Mouse (Mus musculus) bone marrow, adult 2 months (tissue): ENCODE results near the gene Vwa2. TPM values are rescaled to one million over a fixed set of nuclear protein-coding genes. Genes with fewer than 3 reads are reported as not detected.

Source experiments
- H3K27ac ChIP-seq: fragments of 200-500 bp; 2 replicates; pipeline ENCODE4 v1.5.1; 2012; ENCODE audit warnings: low read depth, mild to moderate bottlenecking, control low read depth, inconsistent platforms, low read length; ENCODE audit not compliant: control insufficient read depth, poor library complexity, insufficient read depth
- H3K4me1 ChIP-seq: fragments of 200-500 bp; 2 replicates; pipeline ENCODE4 v1.6.1; 2011; ENCODE audit warnings: low read length; ENCODE audit not compliant: control insufficient read depth, insufficient read depth
- H3K4me3 ChIP-seq: fragments of 200-500 bp; replicated peaks from 2 replicates; pipeline ENCODE3; 2011; ENCODE audit warnings: mild to moderate bottlenecking, low read depth, low read length, control low read depth; ENCODE audit not compliant: control insufficient read depth
- CTCF ChIP-seq: fragments of 200-500 bp; IDR thresholded peaks from 2 replicates; pipeline ENCODE4 v1.5.1; 2011; ENCODE audit warnings: low read length, control low read depth; ENCODE audit not compliant: control insufficient read depth, insufficient read depth
- POLR2A ChIP-seq: fragments of 200-500 bp; IDR thresholded peaks from 2 replicates; pipeline ENCODE4 v1.6.1; 2011; ENCODE audit warnings: low read depth, mild to moderate bottlenecking, control low read depth, low read length, borderline replicate concordance; ENCODE audit not compliant: control insufficient read depth
- WGBS: fragments of 180-500 bp; shearing (Covaris S2); methylation state at CpG from one replicate; pipeline ENCODE4 v1.1.7; 2018; 5-methylcytosine and 5-hydroxymethylcytosine counted together
- polyA plus RNA-seq: library from polyadenylated mRNA; stranded (reverse); fragments of >200 nt; gene quantifications from 2 replicates; pipeline ENCODE4 v1.2.4, GENCODE M21; 2011; ENCODE audit warnings: low replicate concordance; ENCODE audit not compliant: missing spikeins, insufficient read depth, insufficient read length

Vwa2 gene
- polyA plus RNA-seq, 1 experiment: not detected

DNA sequence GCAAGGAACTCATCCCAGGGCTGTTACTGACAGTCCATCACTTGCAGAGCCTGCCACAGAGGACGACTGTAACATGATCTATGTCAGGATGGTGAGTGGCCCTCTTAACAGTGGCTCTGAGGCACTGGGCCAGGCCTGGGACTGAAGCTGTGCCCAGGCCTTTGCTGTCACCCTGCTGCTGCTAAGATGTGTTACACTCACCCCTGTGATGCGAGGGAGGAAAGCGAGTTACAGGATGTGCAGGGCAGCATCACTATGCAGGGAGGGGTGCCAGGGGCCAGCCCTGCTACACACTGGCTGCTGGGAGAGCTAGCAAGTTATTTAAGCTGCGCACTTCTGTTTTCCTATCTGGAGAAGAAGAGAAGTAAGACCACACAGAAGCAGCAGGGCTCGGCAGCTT is 17.6 kb upstream of the Vwa2 start:
- WGBS: 61% methylated on average over 5 of the region's 5 CpGs
- H3K27ac ChIP-seq: no peak overlapping the region
- no peaks in the 10 kb centered on the region for H3K4me1 ChIP-seq
- no peak overlapping the region for H3K4me3 ChIP-seq
- no peak for TF ChIP-seq CTCF
- no peak for TF ChIP-seq POLR2A

DNA sequence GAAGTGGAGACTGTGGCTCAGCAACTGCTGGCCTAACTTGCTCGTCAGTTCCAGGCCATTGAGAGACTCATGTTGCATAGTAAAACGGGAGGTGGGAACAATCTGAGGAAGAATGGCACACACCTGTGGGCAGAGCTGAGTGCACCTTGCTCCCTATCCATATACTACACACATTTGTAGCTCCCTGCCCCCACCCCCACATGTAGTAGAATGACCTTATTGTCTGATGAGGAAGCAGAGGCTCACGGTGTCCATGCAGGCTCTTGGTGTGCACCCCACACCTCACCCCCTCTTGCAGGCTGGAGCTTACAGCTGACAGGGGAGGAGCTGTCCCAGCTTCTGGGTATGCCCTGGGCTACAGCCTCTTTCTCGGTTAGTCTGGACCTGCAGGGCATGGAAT is 6.3 kb upstream of the Vwa2 start:
- 60% methylated on average over 4 of the region's 4 CpGs for WGBS
- H3K4me1 ChIP-seq: no peaks in the 10 kb centered on the region
- no peak for TF ChIP-seq CTCF
- TF ChIP-seq POLR2A: no peak
- H3K4me3 ChIP-seq: no peak overlapping the region
- H3K27ac ChIP-seq: no peak overlapping the region

GRCm38 (mm10) chr19:56874601-56875315 is 709 bp downstream of the Vwa2 start:
- H3K4me3 ChIP-seq: no peak overlapping the region
- TF ChIP-seq CTCF: no peak
- no peak for TF ChIP-seq POLR2A
- 9% methylated on average over 30 of the region's 30 CpGs for WGBS
- no peak overlapping the region for H3K27ac ChIP-seq
- no peaks in the 10 kb centered on the region for H3K4me1 ChIP-seq

GRCm38 (mm10) chr19:56877364-56877763 is 3.3 kb downstream of the Vwa2 start:
- Histone ChIP-seq H3K4me1 (no peaks in the 10 kb centered on the region), H3K4me3 (no peak overlapping the region), H3K27ac (no peak overlapping the region)
- 65% methylated on average over 6 of the region's 6 CpGs for WGBS
- no peak for TF ChIP-seq CTCF
- TF ChIP-seq POLR2A: no peak

GRCm38 (mm10) chr19:56887879-56888278 is 13.8 kb downstream of the Vwa2 start:
- Histone ChIP-seq H3K4me3 (no peak overlapping the region), H3K27ac (no peak overlapping the region), H3K4me1 (peaks cover 2% of the 10 kb centered on the region; the same call in 1 of the 2 replicates)
- TF ChIP-seq CTCF (no peak), POLR2A (no peak)
- 85% methylated on average over 10 of the region's 10 CpGs for WGBS

- Histone ChIP-seq H3K4me1 (peaks cover 2% of the 10 kb centered on the region; the same call in 1 of the 2 replicates), H3K27ac (no peak overlapping the region), H3K4me3 (no peak overlapping the region)
- 79% methylated on average over 5 of the region's 5 CpGs for WGBS
- TF ChIP-seq CTCF (no peak), POLR2A (no peak)
Measured at GRCm38 (mm10) chr19:56888654-56889053, 14.6 kb downstream of the Vwa2 start.

GRCm38 (mm10) chr19:56891438-56891837 is 17.4 kb downstream of the Vwa2 start:
- H3K4me3 ChIP-seq: no peak overlapping the region
- H3K4me1 ChIP-seq: peaks cover 2% of the 10 kb centered on the region; the same call in 1 of the 2 replicates
- TF ChIP-seq POLR2A: no peak
- no peak overlapping the region for H3K27ac ChIP-seq
- 75% methylated on average over 2 of the region's 2 CpGs for WGBS

DNA sequence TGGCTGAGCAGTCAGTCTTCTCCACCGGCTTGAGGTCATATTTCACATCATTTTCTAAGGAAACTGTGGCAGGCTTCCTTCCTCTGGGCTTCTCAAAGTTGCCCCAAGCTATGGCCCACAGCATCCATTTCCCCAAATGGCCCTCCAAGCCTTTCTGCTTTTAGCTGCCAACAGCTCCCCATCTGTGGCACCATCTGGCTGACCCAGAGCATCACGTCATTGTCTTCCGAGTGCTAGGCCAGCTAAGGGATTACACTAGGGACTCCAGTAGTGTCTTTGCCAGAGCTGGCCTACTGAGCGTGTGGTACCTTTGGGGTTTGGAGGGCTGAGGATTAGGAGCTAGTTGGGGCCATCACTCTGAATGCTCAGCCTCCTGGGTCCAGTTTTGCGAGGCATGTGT is 18.5 kb downstream of the Vwa2 start:
- WGBS: 67% methylated on average over 5 of the region's 5 CpGs
- Histone ChIP-seq H3K4me1 (peaks cover 2% of the 10 kb centered on the region; the same call in 1 of the 2 replicates), H3K27ac (no peak overlapping the region), H3K4me3 (no peak overlapping the region)
- TF ChIP-seq CTCF: no peak
- TF ChIP-seq POLR2A: no peak

DNA sequence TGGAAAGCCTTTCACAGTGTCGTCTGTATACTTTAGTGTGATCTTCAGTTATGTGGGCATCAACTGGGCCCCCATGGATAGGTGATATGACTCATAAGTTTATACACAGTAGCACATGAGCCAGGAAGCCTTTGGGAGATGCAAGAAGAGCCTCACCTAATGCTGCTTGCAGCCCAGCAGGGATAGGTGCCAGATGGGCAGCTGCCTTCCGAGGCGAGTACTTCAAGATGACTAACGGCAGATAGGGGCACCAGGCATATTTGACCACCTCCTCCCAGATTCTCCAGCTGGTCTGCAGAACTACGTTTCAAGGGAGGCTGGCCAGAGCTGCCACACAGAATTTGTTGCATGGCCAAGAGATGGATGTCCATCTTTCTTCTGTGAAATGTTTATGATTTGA is 19.3 kb downstream of the Vwa2 start:
- no peak for TF ChIP-seq POLR2A
- no peak for TF ChIP-seq CTCF
- no peak overlapping the region for H3K4me3 ChIP-seq
- H3K4me1 ChIP-seq: peaks cover under 1% of the 10 kb centered on the region; the same call in 1 of the 2 replicates
- H3K27ac ChIP-seq: no peak overlapping the region
- 73% methylated on average over 5 of the region's 5 CpGs for WGBS
